Comparison of ENCODE assay signal across 8 mouse cellular contexts in genomic region chr8:12873357-12874046, GRCm38 (mm10). TPM values are rescaled to one million over a fixed set of nuclear protein-coding genes. Genes with fewer than 3 reads are reported as not detected.
DNase-seq lines count a peak whose midpoint lies in the region; ATAC-seq lines count a peak whose summit lies in the region.

Mcf2l (plus strand) TSS chr8:12873806.

- peak within 1 kb of the TSS; percentile 78 for H3K4me2 ChIP-seq in intestine, embryonic 14.5 days (ENCODE audit: low read length)
- H3K4me2 ChIP-seq in limb, embryonic 13.5 days (replicated peaks) = peak within 1 kb of the TSS; percentile 76
- H3K4me2 ChIP-seq in midbrain, embryonic 13.5 days (replicated peaks) = peak within 1 kb of the TSS; percentile 75

- H3K27ac ChIP-seq in intestine, embryonic 14.5 days (ENCODE audit: low read depth) = no peak within 1 kb of the TSS
- no peak within 1 kb of the TSS for H3K27ac ChIP-seq in limb, embryonic 13.5 days
- H3K27ac ChIP-seq in midbrain, embryonic 13.5 days = peak within 1 kb of the TSS; percentile 83

- peak within 1 kb of the TSS; percentile 40 for H3K9ac ChIP-seq in intestine, embryonic 14.5 days (ENCODE audit: low read length)
- peak within 1 kb of the TSS; percentile 43; the same call in 1 of the 2 replicates for H3K9ac ChIP-seq in limb, embryonic 13.5 days
- H3K9ac ChIP-seq in midbrain, embryonic 13.5 days (replicated peaks) = peak within 1 kb of the TSS; percentile 68

- H3K36me3 ChIP-seq in intestine, embryonic 14.5 days (ENCODE audit: control insufficient read depth, insufficient read depth, low read length) = no peaks in the 10 kb centered on the region
- H3K36me3 ChIP-seq in limb, embryonic 13.5 days = no peaks in the 10 kb centered on the region
- H3K36me3 ChIP-seq in midbrain, embryonic 13.5 days = no peaks in the 10 kb centered on the region

- WGBS in intestine, embryonic 14.5 days = 1% methylated on average over 27 of the region's 30 CpGs
- WGBS in limb, embryonic 13.5 days = under 1% methylated on average over 29 of the region's 30 CpGs
- WGBS in midbrain, embryonic 13.5 days = under 1% methylated on average over 29 of the region's 30 CpGs

- intact Hi-C loops in gastrocnemius, postnatal 36 days (cut with DNase I) = no loop called here

- H3K4me1 ChIP-seq in intestine, embryonic 14.5 days (replicated peaks; ENCODE audit: control insufficient read depth, insufficient read depth, low read length) = peaks cover 3% of the 10 kb centered on the region
- peaks cover 9% of the 10 kb centered on the region for H3K4me1 ChIP-seq in limb, embryonic 13.5 days
- H3K4me1 ChIP-seq in midbrain, embryonic 13.5 days (replicated peaks) = peaks cover 65% of the 10 kb centered on the region

- ATAC-seq in intestine, embryonic 14.5 days (replicated peaks; ENCODE audit: low FRiP score, low TSS enrichment, low read depth) = peak; percentile 79
- ATAC-seq in limb, embryonic 13.5 days (ENCODE audit: low FRiP score, low read depth) = peak; percentile 67
- peak; percentile 74 for ATAC-seq in midbrain, embryonic 13.5 days

- DNase-seq in urinary bladder, postnatal 25 days (ENCODE audit: low spot score) = peak; percentile 23
- no peak for DNase-seq in urinary bladder, postnatal 10 days (ENCODE audit: low spot score)
- peak; percentile 83 to 90 for DNase-seq in cerebellum, postnatal 25 days
- no peak for DNase-seq in gastrocnemius, postnatal 36 days
- peak; percentile 89 for DNase-seq in intestine, embryonic 14.5 days (ENCODE audit: low spot score)
- peak; percentile 54 for DNase-seq in testis, postnatal 14 days (ENCODE audit: low spot score)

- H3K9me3 ChIP-seq in intestine, embryonic 14.5 days (ENCODE audit: control insufficient read depth, low read length) = no peaks in the 10 kb centered on the region
- H3K9me3 ChIP-seq in limb, embryonic 13.5 days = no peaks in the 10 kb centered on the region
- no peaks in the 10 kb centered on the region for H3K9me3 ChIP-seq in midbrain, embryonic 13.5 days

- peak within 1 kb of the TSS; percentile 49 for H3K4me3 ChIP-seq in intestine, embryonic 14.5 days (ENCODE audit: low read depth, low read length)
- H3K4me3 ChIP-seq in limb, embryonic 13.5 days = peak within 1 kb of the TSS; percentile 53
- H3K4me3 ChIP-seq in midbrain, embryonic 13.5 days (replicated peaks) = peak within 1 kb of the TSS; percentile 58

- 0 out of 2 replicates have a peak, but pooled peaks cover 6% of the 10 kb centered on the region for H3K27me3 ChIP-seq in intestine, embryonic 14.5 days (replicated peaks; ENCODE audit: control insufficient read depth, insufficient read depth, low read length)
- peaks cover 47% of the 10 kb centered on the region for H3K27me3 ChIP-seq in limb, embryonic 13.5 days
- H3K27me3 ChIP-seq in midbrain, embryonic 13.5 days = no peaks in the 10 kb centered on the region

RNA-seq across cellular contexts. Expression of gene Mcf2l, which starts in this region (rescaled TPM):
- 10 to 100 TPM; 26.0 to 29.3 TPM for total RNA-seq in gastrocnemius, postnatal 36 days (2021)
- 17.4 and 19.4 TPM in 2 replicates for polyA plus RNA-seq in intestine, embryonic 14.5 days (2014; fragmentation: Nextera tagmentation; extraction: Ambion mirVana)
- polyA plus RNA-seq in limb, embryonic 13.5 days (2015; fragmentation: Nextera tagmentation; extraction: Ambion mirVana) = 11.0 and 13.1 TPM in 2 replicates
- 130 and 141 TPM in 2 replicates for polyA plus RNA-seq in midbrain, embryonic 13.5 days (2015; fragmentation: Nextera tagmentation; extraction: Ambion mirVana)

Comparison
In these comparisons a context has a peak if more than half of its experiments do, and no peak if none do; other contexts are left out.
1. DNase-seq: peak in urinary bladder, postnatal 25 days (single experiment), cerebellum, postnatal 25 days (2 of 2), intestine, embryonic 14.5 days (single experiment) and testis, postnatal 14 days (single experiment); none in urinary bladder, postnatal 10 days (single experiment) and gastrocnemius, postnatal 36 days (0 of 2).
2. Peak in every context shown above with its lines, with median percentiles within 50 percentile points of each other: ATAC-seq, H3K4me2 ChIP-seq, H3K4me3 ChIP-seq and H3K9ac ChIP-seq.